Mouse (Mus musculus): ENCODE measurements around the gene Rabgap1. TPM values are rescaled to one million over a fixed set of nuclear protein-coding genes. Genes with fewer than 3 reads are reported as not detected.

Rabgap1 gene
- polyA plus RNA-seq, 1 experiment from 2014 or later, result 52.7 TPM

DNA sequence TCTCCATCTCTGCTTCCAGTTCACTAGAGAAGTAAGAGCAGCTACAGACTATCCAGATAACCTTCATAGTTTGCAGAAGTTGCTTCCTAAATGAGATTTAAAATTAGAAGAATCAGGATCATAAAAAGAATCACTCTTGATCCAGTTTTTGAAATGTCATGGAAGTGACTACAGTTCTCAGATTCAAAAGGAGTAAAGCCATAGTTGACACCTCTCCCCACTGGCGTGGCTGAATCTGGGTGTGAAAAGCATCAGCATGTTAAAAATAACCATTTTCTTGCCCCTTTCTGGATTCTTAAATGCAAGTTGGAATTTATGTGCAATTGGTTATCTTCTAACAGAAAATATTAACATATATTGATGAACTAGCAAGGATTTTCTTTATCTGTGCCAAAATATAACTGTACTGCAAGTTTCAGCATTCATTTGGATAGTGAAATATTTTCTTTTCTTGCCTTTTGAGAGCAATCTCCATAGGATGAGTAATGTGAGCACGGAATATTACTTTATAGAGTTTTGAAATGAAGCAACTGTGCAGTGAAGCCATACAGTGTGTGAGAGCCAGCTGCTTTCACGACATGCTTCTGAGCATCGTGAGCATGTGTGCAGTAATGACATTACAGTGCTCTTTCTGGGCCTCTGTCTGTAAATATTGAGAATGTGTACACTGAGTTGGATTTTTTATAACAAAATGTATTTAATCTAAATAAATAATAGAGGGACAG lies 75.6 kb downstream of the Rabgap1 start:
- no peak overlapping the region for H3K9ac ChIP-seq
- H3K4me1 ChIP-seq, result peaks cover 11% of the 10 kb centered on the region
- peaks cover 12% of the 10 kb centered on the region; the same call in 1 of the 2 replicates for H3K36me3 ChIP-seq
- H3K27ac ChIP-seq, result no peak overlapping the region
- no peak overlapping the region for H3K4me3 ChIP-seq
- 88% methylated on average over 4 of the region's 4 CpGs for WGBS
- no peaks in the 10 kb centered on the region for H3K9me3 ChIP-seq
- ATAC-seq (ENCODE audit: low FRiP score, low read depth), result no peak
- no peaks in the 10 kb centered on the region for H3K27me3 ChIP-seq (replicated peaks)
- H3K4me2 ChIP-seq (replicated peaks), result peak overlapping the region; percentile 53

DNA sequence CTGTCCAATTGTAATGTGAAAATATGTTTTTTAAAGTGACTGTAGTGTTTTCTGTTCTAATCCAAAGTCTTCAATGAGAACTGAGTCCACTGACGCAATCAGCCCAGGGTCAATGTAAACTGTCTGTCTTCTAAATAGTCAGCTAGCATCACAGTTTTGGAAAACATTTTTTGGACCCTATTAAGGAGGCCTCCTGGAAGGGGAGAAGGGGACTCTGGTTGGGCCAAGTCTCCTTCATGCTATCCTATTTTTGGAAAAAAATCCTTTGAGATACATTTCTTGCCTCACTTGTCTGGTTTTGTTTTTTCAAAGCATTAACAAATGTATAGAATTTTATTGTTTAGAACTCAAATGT lies 76.2 kb downstream of the Rabgap1 start:
- no peaks in the 10 kb centered on the region for H3K9me3 ChIP-seq
- no peak overlapping the region for H3K4me3 ChIP-seq
- H3K9ac ChIP-seq, result no peak overlapping the region
- H3K4me1 ChIP-seq, result peaks cover 11% of the 10 kb centered on the region
- no peak overlapping the region for H3K4me2 ChIP-seq (replicated peaks)
- ATAC-seq (ENCODE audit: low FRiP score, low read depth), result no peak
- H3K27ac ChIP-seq, result no peak overlapping the region
- WGBS, result 96% methylated on average over 1 of the region's 1 CpGs
- no peaks in the 10 kb centered on the region for H3K27me3 ChIP-seq (replicated peaks)
- H3K36me3 ChIP-seq, result peaks cover 12% of the 10 kb centered on the region; the same call in 1 of the 2 replicates

- Histone ChIP-seq H3K4me1 (no peaks in the 10 kb centered on the region), H3K9me3 (no peaks in the 10 kb centered on the region)
- no peak for ATAC-seq (ENCODE audit: low FRiP score, low read depth)
Measured at GRCm38 (mm10) chr2:37527587-37527986, 84.5 kb downstream of the Rabgap1 start.

DNA sequence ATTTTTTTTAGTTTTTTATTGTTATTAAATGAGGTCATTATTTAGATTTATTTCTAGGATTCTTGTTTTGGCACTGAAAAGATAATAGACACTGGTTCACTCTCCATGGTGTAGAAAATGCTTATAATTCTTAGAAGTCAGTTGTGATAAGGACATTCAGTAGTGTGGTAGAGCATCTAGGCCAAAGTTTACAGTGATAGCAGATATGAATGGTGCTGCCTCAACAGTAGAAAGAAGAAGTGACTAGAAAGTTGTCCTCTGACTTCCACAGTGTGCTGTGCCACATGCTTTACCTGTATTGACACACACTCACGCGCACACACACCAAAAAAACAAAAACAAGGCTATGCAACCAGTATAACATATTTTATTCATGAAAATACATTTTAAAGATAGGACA lies 86.3 kb downstream of the Rabgap1 start:
- ATAC-seq (ENCODE audit: low FRiP score, low read depth), result no peak
- H3K27me3 ChIP-seq (replicated peaks), result no peaks in the 10 kb centered on the region
- no peak overlapping the region for H3K4me3 ChIP-seq
- H3K36me3 ChIP-seq, result peaks cover 6% of the 10 kb centered on the region; the same call in 1 of the 2 replicates
- WGBS, result 95% methylated on average over 2 of the region's 2 CpGs
- no peaks in the 10 kb centered on the region for H3K9me3 ChIP-seq
- H3K9ac ChIP-seq, result no peak overlapping the region
- H3K4me2 ChIP-seq (replicated peaks), result no peak overlapping the region
- H3K27ac ChIP-seq, result no peak overlapping the region
- H3K4me1 ChIP-seq, result no peaks in the 10 kb centered on the region

More at GRCm38 (mm10) chr2:37527587-37527986, 84.5 kb downstream of the Rabgap1 start:
- H3K4me3 ChIP-seq, result no peak overlapping the region
- H3K27ac ChIP-seq, result no peak overlapping the region
- H3K36me3 ChIP-seq, result no peaks in the 10 kb centered on the region
- no peaks in the 10 kb centered on the region for H3K27me3 ChIP-seq (replicated peaks)
- H3K9ac ChIP-seq, result no peak overlapping the region
- H3K4me2 ChIP-seq (replicated peaks), result no peak overlapping the region

GRCm38 (mm10) chr2:37530766-37531165 lies 87.7 kb downstream of the Rabgap1 start:
- Histone ChIP-seq H3K36me3 (peaks cover 6% of the 10 kb centered on the region; the same call in 1 of the 2 replicates), H3K27ac (no peak overlapping the region), H3K4me2 (replicated peaks) (no peak overlapping the region), H3K9me3 (no peaks in the 10 kb centered on the region), H3K9ac (no peak overlapping the region), H3K4me1 (no peaks in the 10 kb centered on the region), H3K27me3 (replicated peaks) (no peaks in the 10 kb centered on the region), H3K4me3 (no peak overlapping the region)
- 94% methylated on average over 1 of the region's 1 CpGs for WGBS
- ATAC-seq (ENCODE audit: low FRiP score, low read depth), result no peak

DNA sequence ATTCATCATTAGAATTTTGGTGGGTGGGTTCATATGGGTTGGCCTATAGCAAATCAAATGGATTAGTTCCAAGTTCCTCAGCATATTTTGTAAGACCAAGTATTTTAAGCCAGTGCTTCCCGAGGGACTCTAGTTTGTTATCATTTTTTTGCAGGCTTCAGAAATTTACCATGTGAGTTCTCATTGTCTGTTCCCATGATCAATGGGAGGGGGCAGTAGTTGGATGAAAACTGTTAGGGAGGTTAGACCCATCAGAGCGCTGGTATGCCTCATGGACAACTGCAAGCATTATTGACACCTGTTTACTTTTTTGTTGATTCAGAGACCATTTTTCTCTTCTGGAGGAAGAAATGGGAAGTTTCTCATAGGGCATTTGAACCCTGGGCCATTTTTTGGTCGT lies 88.6 kb downstream of the Rabgap1 start:
- H3K27me3 ChIP-seq (replicated peaks), result no peaks in the 10 kb centered on the region
- no peak overlapping the region for H3K4me2 ChIP-seq (replicated peaks)
- H3K27ac ChIP-seq, result no peak overlapping the region
- peaks cover 7% of the 10 kb centered on the region; the same call in 1 of the 2 replicates for H3K36me3 ChIP-seq
- no peak overlapping the region for H3K4me3 ChIP-seq
- H3K9ac ChIP-seq, result no peak overlapping the region
- no peaks in the 10 kb centered on the region for H3K4me1 ChIP-seq
- H3K9me3 ChIP-seq, result no peaks in the 10 kb centered on the region
- WGBS, result 83% methylated on average over 3 of the region's 3 CpGs
- no peak for ATAC-seq (ENCODE audit: low FRiP score, low read depth)

- Histone ChIP-seq H3K4me2 (replicated peaks) (no peak overlapping the region), H3K36me3 (peaks cover 50% of the 10 kb centered on the region), H3K4me3 (no peak overlapping the region), H3K27ac (no peak overlapping the region), H3K27me3 (replicated peaks) (no peaks in the 10 kb centered on the region), H3K9ac (no peak overlapping the region), H3K9me3 (no peaks in the 10 kb centered on the region), H3K4me1 (no peaks in the 10 kb centered on the region)
- no peak for ATAC-seq (ENCODE audit: low FRiP score, low read depth)
- 87% methylated on average over 1 of the region's 1 CpGs for WGBS
Measured at GRCm38 (mm10) chr2:37549346-37550012, 106.4 kb downstream of the Rabgap1 start.

- 66% methylated on average over 2 of the region's 2 CpGs for WGBS
- ATAC-seq (ENCODE audit: low FRiP score, low read depth), result no peak
- Histone ChIP-seq H3K4me2 (replicated peaks) (no peak overlapping the region), H3K27me3 (replicated peaks) (no peaks in the 10 kb centered on the region), H3K4me3 (no peak overlapping the region), H3K9ac (no peak overlapping the region), H3K36me3 (peaks cover 77% of the 10 kb centered on the region), H3K4me1 (no peaks in the 10 kb centered on the region), H3K9me3 (no peaks in the 10 kb centered on the region), H3K27ac (no peak overlapping the region)
Measured at GRCm38 (mm10) chr2:37556366-37556765, 113.3 kb downstream of the Rabgap1 start.

DNA sequence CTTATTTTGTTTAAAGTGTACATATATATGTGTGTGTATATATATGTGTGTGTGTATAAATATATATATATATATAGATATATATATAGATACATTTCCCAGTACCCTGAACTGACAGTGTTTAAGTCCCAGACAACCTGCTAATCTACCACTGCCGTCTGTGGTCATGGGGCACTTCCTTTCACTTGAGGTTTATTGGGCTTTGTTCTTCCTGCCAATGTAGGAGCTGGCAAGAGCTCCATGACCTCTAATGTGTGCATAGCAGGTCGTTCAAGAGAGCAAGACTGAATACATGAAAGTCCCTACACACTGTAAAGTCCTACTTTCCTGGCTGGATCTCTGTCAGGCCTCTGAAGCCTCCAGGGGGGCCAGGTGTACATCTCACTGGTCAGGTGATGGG lies 122.5 kb downstream of the Rabgap1 start:
- no peak overlapping the region for H3K9ac ChIP-seq
- no peak for ATAC-seq (ENCODE audit: low FRiP score, low read depth)
- H3K4me3 ChIP-seq, result no peak overlapping the region
- H3K27me3 ChIP-seq (replicated peaks), result no peaks in the 10 kb centered on the region
- H3K36me3 ChIP-seq, result peaks cover 75% of the 10 kb centered on the region
- WGBS, result 75% methylated on average over 2 of the region's 2 CpGs
- no peak overlapping the region for H3K27ac ChIP-seq
- no peak overlapping the region for H3K4me2 ChIP-seq (replicated peaks)
- no peaks in the 10 kb centered on the region for H3K9me3 ChIP-seq
- H3K4me1 ChIP-seq, result no peaks in the 10 kb centered on the region

GRCm38 (mm10) chr2:37566035-37566434 lies 123.0 kb downstream of the Rabgap1 start:
- WGBS, result 80% methylated on average over 1 of the region's 1 CpGs
- Histone ChIP-seq H3K27ac (no peak overlapping the region), H3K27me3 (replicated peaks) (no peaks in the 10 kb centered on the region), H3K4me2 (replicated peaks) (no peak overlapping the region), H3K9me3 (no peaks in the 10 kb centered on the region), H3K36me3 (peaks cover 72% of the 10 kb centered on the region), H3K4me3 (no peak overlapping the region), H3K4me1 (no peaks in the 10 kb centered on the region), H3K9ac (no peak overlapping the region)
- no peak for ATAC-seq (ENCODE audit: low FRiP score, low read depth)

GRCm38 (mm10) chr2:37569888-37570287 lies 126.8 kb downstream of the Rabgap1 start:
- H3K9ac ChIP-seq, result no peak overlapping the region
- H3K4me1 ChIP-seq, result no peaks in the 10 kb centered on the region
- ATAC-seq (ENCODE audit: low FRiP score, low read depth), result no peak
- no peaks in the 10 kb centered on the region for H3K9me3 ChIP-seq
- no peak overlapping the region for H3K4me2 ChIP-seq (replicated peaks)
- H3K27me3 ChIP-seq (replicated peaks), result no peaks in the 10 kb centered on the region
- no peak overlapping the region for H3K4me3 ChIP-seq
- 91% methylated on average over 5 of the region's 5 CpGs for WGBS
- H3K27ac ChIP-seq, result no peak overlapping the region
- peaks cover 46% of the 10 kb centered on the region for H3K36me3 ChIP-seq

- no peak for ATAC-seq (ENCODE audit: low FRiP score, low read depth)
- H3K9me3 ChIP-seq, result no peaks in the 10 kb centered on the region
- no peak overlapping the region for H3K4me3 ChIP-seq
- H3K27me3 ChIP-seq (replicated peaks), result no peaks in the 10 kb centered on the region
- no peak overlapping the region for H3K4me2 ChIP-seq (replicated peaks)
- H3K4me1 ChIP-seq, result no peaks in the 10 kb centered on the region
- peaks cover 42% of the 10 kb centered on the region for H3K36me3 ChIP-seq
- no peak overlapping the region for H3K9ac ChIP-seq
- H3K27ac ChIP-seq, result no peak overlapping the region
- WGBS, result 95% methylated on average over 2 of the region's 2 CpGs
Measured at GRCm38 (mm10) chr2:37570703-37571102, 127.6 kb downstream of the Rabgap1 start.

GRCm38 (mm10) chr2:37572141-37572540 lies 129.1 kb downstream of the Rabgap1 start:
- no peaks in the 10 kb centered on the region for H3K9me3 ChIP-seq
- WGBS, result 94% methylated on average over 2 of the region's 2 CpGs

More at GRCm38 (mm10) chr2:37572141-37572540, 129.1 kb downstream of the Rabgap1 start:
- Histone ChIP-seq H3K27ac (no peak overlapping the region), H3K9ac (no peak overlapping the region), H3K4me3 (no peak overlapping the region), H3K36me3 (peaks cover 29% of the 10 kb centered on the region), H3K27me3 (replicated peaks) (no peaks in the 10 kb centered on the region), H3K4me1 (no peaks in the 10 kb centered on the region), H3K4me2 (replicated peaks) (no peak overlapping the region)
- ATAC-seq (ENCODE audit: low FRiP score, low read depth), result no peak
